Mouse (Mus musculus) ZHBTc4 (cell line): ENCODE measurements around the gene Vmn1r208.
"Not testable (repeated sequence)": the region's sequence is repeated elsewhere in the genome, so short reads cannot be mapped to it uniquely, and the experiment has no call there.

ENCODE experiments used
- DNase-seq: peaks from one replicate; pipeline ENCODE4 v3.0.0-alpha.2; 2011; ENCODE audit warnings: low read depth, low spot score

Vmn1r208 gene

GRCm38 (mm10) chr13:22777300-22777699, at the start of gene Vmn1r208:
Gene Vmn1r208, minus strand, starts transcription at chr13:22777400.
- DNase-seq: not testable (repeated sequence)

- DNase-seq: not testable (repeated sequence)
Observed at GRCm38 (mm10) chr13:22821601-22822000, 44.4 kb upstream of the Vmn1r208 start.

- not testable (repeated sequence) for DNase-seq
Observed at GRCm38 (mm10) chr13:22809582-22809981, 32.4 kb upstream of the Vmn1r208 start, which contains the start of gene Vmn1r209. Gene Vmn1r209, minus strand, starts transcription at chr13:22809682.

- DNase-seq: peak; percentile 51
Observed at GRCm38 (mm10) chr13:22788096-22788495, 10.9 kb upstream of the Vmn1r208 start.

GRCm38 (mm10) chr13:22784159-22784558, 7.0 kb upstream of the Vmn1r208 start:
- peak; percentile 62 for DNase-seq

GRCm38 (mm10) chr13:22771592-22771991, 5.6 kb downstream of the Vmn1r208 start:
- peak; percentile 63 for DNase-seq

- peak; percentile 12 for DNase-seq
Observed at GRCm38 (mm10) chr13:22747524-22747923, 29.7 kb downstream of the Vmn1r208 start.

GRCm38 (mm10) chr13:22729529-22729928, 47.7 kb downstream of the Vmn1r208 start, which contains the start of gene Vmn1r207-ps:
Gene Vmn1r207-ps, minus strand, starts transcription at chr13:22729629.
- not testable (repeated sequence) for DNase-seq
